Mouse (Mus musculus) CH12.LX (cell line): ENCODE results near the gene Cuedc2. TPM values are rescaled to one million over a fixed set of nuclear protein-coding genes. Genes with fewer than 3 reads are reported as not detected.

Experiments used
- DNase-seq: peaks from one replicate; pipeline ENCODE4 v3.0.0-alpha.2; 2013; ENCODE audit errors: extremely low read depth
- H3K27ac ChIP-seq: 2 replicates; pipeline ENCODE4 v1.5.1; 2012; ENCODE audit warnings: low read depth, mild to moderate bottlenecking, control low read depth, moderate library complexity; ENCODE audit not compliant: insufficient read depth
- H3K27me3 ChIP-seq: replicated peaks from 2 replicates; pipeline ENCODE3; 2012; ENCODE audit warnings: inconsistent platforms
- H3K36me3 ChIP-seq, 2 experiments: replicated peaks in 1 of 2; 2 replicates each; pipeline versions ENCODE3 to v1.6.1; 2012; ENCODE audit warnings: inconsistent platforms in 1 of 2, low read length in 1 of 2, mild to moderate bottlenecking in 1 of 2, mixed read lengths in 1 of 2, moderate library complexity in 1 of 2; ENCODE audit not compliant: control insufficient read depth in 1 of 2, insufficient read depth in 1 of 2
- H3K4me1 ChIP-seq, 2 experiments: 2 replicates each; pipeline ENCODE4 v1.6.1; 2012; ENCODE audit warnings: inconsistent platforms in 1 of 2, moderate library complexity in 1 of 2; ENCODE audit not compliant: insufficient read depth in 2 of 2, control insufficient read depth in 1 of 2
- H3K4me2 ChIP-seq: 2 replicates; pipeline ENCODE4 v1.6.1; 2012; ENCODE audit warnings: low read depth, mild to moderate bottlenecking, control low read depth; ENCODE audit not compliant: poor library complexity, insufficient read depth, severe bottlenecking
- H3K4me3 ChIP-seq, 3 experiments: fragments of 150-350 bp in 1 of 3; sonication (generic) in 1 of 3; replicated peaks in 1 of 3; 2 replicates each; pipeline versions ENCODE3 to v1.5.1; 2011 to 2012; ENCODE audit warnings: low read depth in 2 of 3, low read length in 2 of 3, mild to moderate bottlenecking in 2 of 3, moderate library complexity in 2 of 3, control low read depth in 1 of 3, improper control_type of control experiment in 1 of 3, inconsistent platforms in 1 of 3, mixed read lengths in 1 of 3; ENCODE audit not compliant: poor library complexity in 1 of 3
- H3K79me2 ChIP-seq: replicated peaks from 2 replicates; pipeline ENCODE4 v1.6.1; 2012; ENCODE audit warnings: mild to moderate bottlenecking, moderate library complexity; ENCODE audit not compliant: control insufficient read depth, poor library complexity, insufficient read depth, severe bottlenecking; ENCODE audit errors: extremely low read depth
- H3K9ac ChIP-seq: 2 replicates; pipeline ENCODE4 v1.6.1; 2012; ENCODE audit warnings: low read depth, mild to moderate bottlenecking, control low read depth, moderate library complexity; ENCODE audit not compliant: insufficient read depth
- H3K9me3 ChIP-seq: replicated peaks from 2 replicates; pipeline ENCODE3; 2012; ENCODE audit warnings: low read length, inconsistent platforms, mixed read lengths
- BHLHE40 ChIP-seq: IDR thresholded peaks from 2 replicates; pipeline ENCODE4 v1.6.1; 2011; ENCODE audit warnings: mild to moderate bottlenecking, low read depth, low read length, improper control_type of control experiment
- ELF1 ChIP-seq: IDR thresholded peaks from 2 replicates; pipeline ENCODE4 v1.6.1; 2014; ENCODE audit warnings: low read depth, mild to moderate bottlenecking, inconsistent platforms, low read length, improper control_type of control experiment
- EP300 ChIP-seq: IDR thresholded peaks from 2 replicates; pipeline ENCODE4 v1.6.1; 2011; ENCODE audit warnings: low read length, improper control_type of control experiment
- GABPA ChIP-seq: IDR thresholded peaks from 2 replicates; pipeline ENCODE4 v1.6.1; 2012; ENCODE audit warnings: low read depth, low read length, improper control_type of control experiment, inconsistent platforms; ENCODE audit not compliant: insufficient replicate concordance
- MAX ChIP-seq: IDR thresholded peaks from 2 replicates; pipeline ENCODE4 v1.6.1; 2011; ENCODE audit warnings: low read length, improper control_type of control experiment
- MXI1 ChIP-seq: IDR thresholded peaks from 2 replicates; pipeline ENCODE4 v1.6.1; 2011; ENCODE audit warnings: mild to moderate bottlenecking, low read depth, low read length, improper control_type of control experiment
- MYC ChIP-seq: IDR thresholded peaks from 2 replicates; pipeline ENCODE4 v1.6.1; 2011; ENCODE audit warnings: low read depth, mild to moderate bottlenecking, improper control_type of control experiment, low read length
- NRF1 ChIP-seq: IDR thresholded peaks from 2 replicates; pipeline ENCODE4 v1.6.1; 2014; ENCODE audit warnings: low read depth, mild to moderate bottlenecking, inconsistent platforms, low read length, improper control_type of control experiment, moderate library complexity
- RCOR1 ChIP-seq: conservative IDR thresholded peaks from 2 replicates; pipeline ENCODE4 v1.6.1; 2012; ENCODE audit warnings: low read depth, mild to moderate bottlenecking, inconsistent platforms, low read length, improper control_type of control experiment
- USF1 ChIP-seq: IDR thresholded peaks from 2 replicates; pipeline ENCODE4 v1.6.1; 2014; ENCODE audit warnings: low read depth, mild to moderate bottlenecking, inconsistent platforms, low read length, improper control_type of control experiment
- USF2 ChIP-seq: conservative IDR thresholded peaks from 2 replicates; pipeline ENCODE4 v1.6.1; 2011; ENCODE audit warnings: low read depth, low read length, improper control_type of control experiment
- ZC3H11A ChIP-seq: IDR thresholded peaks from 2 replicates; pipeline ENCODE4 v1.6.1; 2012; ENCODE audit warnings: low read depth, mild to moderate bottlenecking, inconsistent platforms, low read length, improper control_type of control experiment
- dilution Hi-C: fragments of 300-500 bp; cut with MboI; formaldehyde crosslinking; loops from 2 replicates; pipeline ENCODE4 v1.14.3; 2020; ENCODE audit warnings: low sequenced_read_pairs; ENCODE audit not compliant: extremely low pct_unique_long_range_greater_than_20kb, extremely low pct_ligation_motif_present
- in situ Hi-C: fragments of 300-500 bp; cut with MboI; formaldehyde crosslinking; loops from 3 replicates; pipeline ENCODE4 v1.14.3; 2019; ENCODE audit warnings: low sequenced_read_pairs, low pct_ligation_motif_present, low pct_unique_long_range_greater_than_20kb, mixed read lengths
- polyA plus RNA-seq: library from polyadenylated mRNA; unstranded; fragments of >175 nt; gene quantifications from 2 replicates; pipeline ENCODE4 v1.2.1, GENCODE M21; 2012; ENCODE audit warnings: low read depth; ENCODE audit not compliant: insufficient read length
- total RNA-seq, 2 experiments: library from RNA; depleted of rRNA; stranded (reverse); fragments of 300-350 nt in 1 of 2; fragments of >200 nt in 1 of 2; gene quantifications; 2 replicates each; pipeline ENCODE4 v1.2.3; 2012 to 2014

Gene Cuedc2
- total and polyA plus RNA-seq, 3 experiments: 94.4 to 117 (median 102) TPM

DNA sequence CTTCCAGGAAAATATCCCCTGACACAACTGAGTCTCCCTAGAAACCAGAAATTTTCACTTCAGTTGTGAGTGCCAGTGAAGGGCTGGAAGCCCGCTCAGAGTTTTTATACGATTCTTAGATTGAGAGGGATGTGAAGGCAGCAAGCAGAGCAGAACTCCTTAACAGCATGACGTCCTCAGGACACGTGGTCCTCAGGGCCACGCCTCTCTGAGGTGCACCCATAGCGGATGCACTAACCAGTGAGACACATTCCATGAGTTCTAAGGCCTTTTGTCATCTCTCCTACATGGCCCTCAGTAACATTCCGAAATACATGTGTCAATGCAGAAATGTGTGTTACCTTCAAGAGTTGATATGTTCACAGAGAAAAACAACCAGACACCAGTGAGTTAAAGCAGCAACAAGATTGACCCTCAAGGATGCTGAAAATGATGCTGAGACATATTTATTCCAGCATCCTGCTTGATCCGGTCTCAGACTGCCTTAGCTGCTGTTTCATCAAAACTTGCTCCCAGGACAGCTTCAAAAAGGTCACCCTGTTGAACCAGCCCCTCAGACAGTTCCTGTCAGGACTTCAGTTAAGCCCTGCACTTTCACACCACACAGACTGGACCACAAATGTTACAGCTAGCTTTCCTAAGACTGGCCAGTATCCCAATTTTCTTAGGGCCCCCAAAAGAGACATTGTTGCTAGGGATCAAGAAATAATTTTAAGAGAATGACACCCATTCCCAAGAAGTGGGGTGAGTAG, 38.0 kb downstream of the Cuedc2 start:
- dilution Hi-C loops: no loop called here
- Histone ChIP-seq H3K79me2 (no peaks in the 10 kb centered on the region), H3K9me3 (no peaks in the 10 kb centered on the region), H3K4me3 (no peak overlapping the region)
- DNase-seq: no peak
- TF ChIP-seq USF2 (0 out of 2 replicates have a peak, but pooled peaks have one; percentile 10), USF1 (0 out of 2 replicates have a peak, but pooled peaks have one; percentile 4), MYC (no peak)
- TF ChIP-seq, all 38 proteins: peak for 2
- Histone ChIP-seq H3K27me3 (no peaks in the 10 kb centered on the region), H3K27ac (no peak overlapping the region), H3K4me1 (peaks cover 5 to 21% of the 10 kb centered on the region in 2 experiments; a peak in 3 of 4 replicates), H3K9ac (no peak overlapping the region), H3K4me2 (no peak overlapping the region), H3K36me3 (peaks cover 0 to 6% of the 10 kb centered on the region in 2 experiments)
- in situ Hi-C loops: no loop called here

DNA sequence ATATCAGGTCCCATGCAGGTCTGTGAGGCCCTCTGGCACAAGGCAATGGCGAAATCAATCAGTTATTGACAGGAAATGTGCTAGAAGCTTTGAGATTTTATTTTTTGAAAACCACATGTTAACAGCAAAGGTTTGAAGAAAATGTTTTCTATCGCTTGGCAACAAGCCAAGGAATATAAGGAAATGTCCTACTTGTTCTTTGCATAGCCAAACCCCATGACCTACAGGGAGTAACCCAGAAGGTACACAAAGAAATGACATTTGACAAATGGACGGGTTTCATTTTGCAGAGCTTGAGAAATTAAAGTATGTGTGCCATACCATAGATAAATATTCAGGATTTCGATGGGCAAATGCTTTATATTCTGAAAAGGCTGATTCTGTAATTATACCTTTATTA, 41.6 kb downstream of the Cuedc2 start:
- H3K79me2 ChIP-seq: no peaks in the 10 kb centered on the region
- no peaks in the 10 kb centered on the region for H3K27me3 ChIP-seq
- no peaks in the 10 kb centered on the region for H3K9me3 ChIP-seq
- DNase-seq: no peak
- no peak overlapping the region for H3K9ac ChIP-seq
- TF ChIP-seq ZC3H11A (no peak), NRF1 (no peak), RCOR1 (no peak), EP300 (no peak), BHLHE40 (no peak), MAX (no peak)
- dilution Hi-C loops: no loop called here
- no peaks in the 10 kb centered on the region for H3K36me3 ChIP-seq
- H3K4me3 ChIP-seq: no peak overlapping the region
- no peak overlapping the region for H3K4me2 ChIP-seq
- in situ Hi-C loops: no loop called here
- H3K27ac ChIP-seq: no peak overlapping the region
- H3K4me1 ChIP-seq: peaks cover 0 to 2% of the 10 kb centered on the region in 2 experiments; a peak in 2 of 4 replicates

DNA sequence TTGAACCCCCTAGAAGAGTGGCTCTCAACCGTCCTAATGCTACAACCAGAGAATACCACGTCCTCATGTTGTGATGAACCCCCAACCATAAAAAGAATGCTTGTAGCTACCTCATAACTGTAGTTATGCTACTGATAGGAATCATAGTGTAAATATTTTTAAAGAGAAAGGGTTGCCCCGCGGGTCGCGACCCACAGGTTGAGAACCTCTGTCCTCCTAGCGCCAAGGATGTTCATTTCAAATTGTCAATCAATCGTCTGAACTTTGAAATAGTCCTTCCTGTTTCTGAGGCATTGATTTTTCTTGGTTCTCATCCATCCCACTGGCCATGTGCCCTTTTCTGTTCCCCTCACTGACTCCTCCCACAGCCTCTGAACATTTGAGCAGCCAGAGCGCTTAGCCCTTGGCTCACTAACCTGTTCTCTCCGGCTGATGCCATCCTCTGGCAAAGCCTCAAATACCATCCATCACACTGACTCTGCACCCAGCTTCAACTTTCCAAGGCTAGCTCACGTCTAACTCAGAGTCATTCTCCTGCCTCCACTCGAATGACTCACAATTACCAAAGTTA, 47.9 kb downstream of the Cuedc2 start:
- dilution Hi-C loops (no loop called here), in situ Hi-C loops (no loop called here)
- H3K27ac ChIP-seq: no peak overlapping the region

More for the DNA sequence above, 47.9 kb downstream of the Cuedc2 start:
- peaks cover 0 to 9% of the 10 kb centered on the region in 2 experiments; a peak in 2 of 4 replicates for H3K4me1 ChIP-seq
- no peak overlapping the region for H3K4me3 ChIP-seq
- peaks cover 11 to 21% of the 10 kb centered on the region in 2 experiments for H3K36me3 ChIP-seq
- DNase-seq: no peak
- no peak for TF ChIP-seq ELF1
- no peak for TF ChIP-seq GABPA
- TF ChIP-seq MXI1: no peak
- no peaks in the 10 kb centered on the region for H3K9me3 ChIP-seq
- no peaks in the 10 kb centered on the region for H3K27me3 ChIP-seq
- H3K79me2 ChIP-seq: no peaks in the 10 kb centered on the region
- H3K9ac ChIP-seq: no peak overlapping the region
- H3K4me2 ChIP-seq: no peak overlapping the region
